Mouse (Mus musculus): ENCODE data around the gene Ppp1ca.
A peak's percentile ranks its signal among the peaks of the same experiment; 100 is the strongest.

The Ppp1ca gene

GRCm38 (mm10) chr19:4191528-4192250 is at the start of gene Ppp1ca:
TSS of gene Ppp1ca (plus strand) at chr19:4192065.
- DNase-seq (ENCODE audit: low spot score) = peak; percentile 93

GRCm38 (mm10) chr19:4142416-4143173 is 49.3 kb upstream of the Ppp1ca start:
- DNase-seq (ENCODE audit: low spot score) = no peak

GRCm38 (mm10) chr19:4143759-4144268 is 48.1 kb upstream of the Ppp1ca start, which contains the start of gene Cabp4:
TSS of gene Cabp4 (minus strand) at chr19:4144033.
- no peak for DNase-seq (ENCODE audit: low spot score)

GRCm38 (mm10) chr19:4144550-4145498 is 47.0 kb upstream of the Ppp1ca start:
- DNase-seq (ENCODE audit: low spot score) = no peak

GRCm38 (mm10) chr19:4145936-4146335 is 45.9 kb upstream of the Ppp1ca start:
- no peak for DNase-seq (ENCODE audit: low spot score)

- no peak for DNase-seq (ENCODE audit: low spot score)
Measured at GRCm38 (mm10) chr19:4146366-4147021, 45.4 kb upstream of the Ppp1ca start.

- no peak for DNase-seq (ENCODE audit: low spot score)
Measured at GRCm38 (mm10) chr19:4147022-4147405, 44.9 kb upstream of the Ppp1ca start.

- no peak for DNase-seq (ENCODE audit: low spot score)
Measured at GRCm38 (mm10) chr19:4147782-4148490, 43.9 kb upstream of the Ppp1ca start.

GRCm38 (mm10) chr19:4148491-4148806 is 43.4 kb upstream of the Ppp1ca start, which contains the start of gene Coro1b:
TSS of gene Coro1b (plus strand) at chr19:4148619.
- DNase-seq (ENCODE audit: low spot score) = peak; percentile 95

GRCm38 (mm10) chr19:4148819-4149218 is 43.0 kb upstream of the Ppp1ca start:
- DNase-seq (ENCODE audit: low spot score) = no peak

- DNase-seq (ENCODE audit: low spot score) = no peak
Measured at GRCm38 (mm10) chr19:4149283-4149682, 42.6 kb upstream of the Ppp1ca start.

GRCm38 (mm10) chr19:4149764-4150461 is 42.0 kb upstream of the Ppp1ca start:
- no peak for DNase-seq (ENCODE audit: low spot score)

- DNase-seq (ENCODE audit: low spot score) = no peak
Measured at GRCm38 (mm10) chr19:4150567-4151487, 41.0 kb upstream of the Ppp1ca start.

- DNase-seq (ENCODE audit: low spot score) = no peak
Measured at GRCm38 (mm10) chr19:4151488-4151860, 40.4 kb upstream of the Ppp1ca start.

GRCm38 (mm10) chr19:4151898-4152297 is 40.0 kb upstream of the Ppp1ca start:
- DNase-seq (ENCODE audit: low spot score) = no peak

GRCm38 (mm10) chr19:4152445-4153231 is 39.2 kb upstream of the Ppp1ca start:
- DNase-seq (ENCODE audit: low spot score) = no peak

GRCm38 (mm10) chr19:4153232-4153654 is 38.6 kb upstream of the Ppp1ca start, which contains the start of gene Ptprcap:
TSS of gene Ptprcap (plus strand) at chr19:4153604.
- no peak for DNase-seq (ENCODE audit: low spot score)
